Mouse (Mus musculus) liver, embryonic 16.5 days (tissue): ENCODE data around the gene Ctse. TPM values are rescaled to one million over a fixed set of nuclear protein-coding genes. Genes with fewer than 3 reads are reported as not detected.

Source experiments
- ATAC-seq: fragments of 200-750 bp; cut with Nextera tagmentation; 2 replicates; pipeline ENCODE4 v1.8.0; 2017; ENCODE audit warnings: low read depth, mild to moderate bottlenecking, moderate number of reproducible peaks, moderate library complexity
- H3K27ac ChIP-seq: fragments of 300-500 bp; sonication (generic); 2 replicates; pipeline ENCODE4 v1.5.1; 2014; ENCODE audit warnings: mild to moderate bottlenecking, low read length
- H3K27me3 ChIP-seq: fragments of 300-500 bp; sonication (generic); 2 replicates; pipeline ENCODE4 v1.6.1; 2014; ENCODE audit warnings: low read depth, low read length, mixed read lengths; ENCODE audit not compliant: control insufficient read depth, insufficient read depth
- H3K36me3 ChIP-seq: fragments of 300-500 bp; sonication (generic); 2 replicates; pipeline ENCODE4 v1.6.1; 2014; ENCODE audit warnings: mild to moderate bottlenecking; ENCODE audit not compliant: control insufficient read depth, insufficient read depth
- H3K4me1 ChIP-seq: fragments of 300-500 bp; sonication (generic); 2 replicates; pipeline ENCODE4 v1.6.1; 2014; ENCODE audit warnings: low read depth, low read length, mixed read lengths; ENCODE audit not compliant: control insufficient read depth
- H3K4me2 ChIP-seq: fragments of 300-500 bp; sonication (generic); 2 replicates; pipeline ENCODE4 v1.6.1; 2014; ENCODE audit warnings: low read depth, low read length, mixed read lengths
- H3K4me3 ChIP-seq: fragments of 300-500 bp; sonication (generic); 2 replicates; pipeline ENCODE4 v1.5.1; 2014; ENCODE audit warnings: low read depth, mild to moderate bottlenecking, low read length
- H3K9ac ChIP-seq: fragments of 300-500 bp; sonication (generic); 2 replicates; pipeline ENCODE4 v1.6.1; 2014; ENCODE audit warnings: low read depth, low read length
- H3K9me3 ChIP-seq: fragments of 300-500 bp; sonication (generic); replicated peaks from 2 replicates; pipeline ENCODE4 v1.6.1; 2016; ENCODE audit warnings: low read length; ENCODE audit not compliant: control insufficient read depth
- WGBS: fragments of 180-500 bp; shearing (Covaris S2); extraction: QIAGEN DNeasy Blood & Tissue Kit; methylation state at CpG from one replicate; pipeline ENCODE4 v1.1.7; 2014; ENCODE audit not compliant: insufficient replicate concordance; 5-methylcytosine and 5-hydroxymethylcytosine counted together
- polyA plus RNA-seq: library from polyadenylated mRNA; unstranded; fragments of >200 nt; fragmentation: Nextera tagmentation; extraction: Ambion mirVana; gene quantifications from 2 replicates; pipeline ENCODE4 v1.2.1, GENCODE M21; 2015

The Ctse gene
- polyA plus RNA-seq, 1 experiment from 2014 or later, result 33.8 TPM

- 80% methylated on average over 2 of the region's 2 CpGs for WGBS
- Histone ChIP-seq H3K9ac (no peak overlapping the region), H3K4me3 (no peak overlapping the region), H3K4me1 (peaks cover 28% of the 10 kb centered on the region), H3K36me3 (no peaks in the 10 kb centered on the region), H3K27me3 (no peaks in the 10 kb centered on the region), H3K4me2 (no peak overlapping the region), H3K9me3 (no peaks in the 10 kb centered on the region), H3K27ac (no peak overlapping the region)
- no peak for ATAC-seq
These were observed 22.2 kb downstream of the Ctse start for GRCm38 (mm10) chr1:131660266-131660665.

DNA sequence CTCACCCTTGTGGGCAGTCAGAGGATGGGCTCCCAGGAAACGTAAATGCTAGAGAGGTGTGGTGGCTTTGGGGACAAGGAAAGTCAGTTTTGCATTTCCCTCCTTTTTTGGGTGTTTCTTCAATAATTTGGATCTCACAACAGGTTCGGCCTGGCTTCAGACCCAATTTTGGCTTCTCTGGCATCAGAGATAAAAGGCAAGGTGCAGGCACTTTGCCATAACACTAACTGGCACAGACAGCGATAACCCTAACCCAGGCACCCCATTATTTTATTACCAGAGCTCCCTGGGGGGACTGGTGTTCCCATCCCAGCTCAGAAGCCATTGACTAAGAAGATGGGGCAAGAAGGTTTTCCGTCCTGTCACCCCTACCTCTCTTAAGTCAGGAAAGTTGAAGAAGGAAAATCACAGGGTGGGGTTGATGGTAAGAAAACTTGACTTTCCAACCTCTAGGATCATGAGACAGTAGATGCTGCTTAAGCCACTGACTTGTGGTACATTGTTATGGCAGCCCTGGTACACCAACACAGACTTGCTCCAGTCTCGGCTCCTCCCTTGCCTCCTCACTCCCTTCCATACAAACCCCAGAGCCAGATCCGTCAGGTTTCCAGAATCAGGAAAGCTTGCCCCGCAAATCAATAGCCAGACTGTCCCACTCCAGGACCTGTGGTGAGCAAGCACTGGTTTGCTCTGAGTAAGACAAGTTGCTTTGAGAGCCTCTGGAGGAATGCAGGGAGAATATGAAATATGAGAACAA is 22.8 kb downstream of the Ctse start:
- H3K27ac ChIP-seq, result 0 out of 2 replicates have a peak overlapping the region, but pooled peaks have one; percentile 48
- H3K4me1 ChIP-seq, result peaks cover 28% of the 10 kb centered on the region

DNA sequence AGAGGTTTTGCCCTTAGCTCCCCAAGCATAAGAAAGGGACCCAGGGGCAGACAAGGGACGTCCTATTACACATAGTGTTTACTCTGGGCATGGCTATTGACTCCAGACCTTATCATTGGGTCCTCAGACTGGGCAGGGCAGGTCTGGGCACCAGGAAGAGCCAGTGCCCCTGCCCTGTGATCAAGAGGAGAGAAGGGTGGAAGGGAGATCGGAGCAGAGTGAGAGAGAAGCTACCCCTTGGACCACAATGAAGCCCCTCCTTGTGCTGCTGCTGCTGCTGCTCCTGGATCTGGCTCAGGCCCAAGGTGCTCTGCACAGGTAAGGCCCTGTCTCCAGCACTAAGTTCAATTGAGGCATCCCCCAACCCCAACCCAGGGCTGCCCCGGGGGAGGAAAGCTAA is 23.6 kb downstream of the Ctse start:
- ATAC-seq, result peak; percentile 88
- Histone ChIP-seq H3K4me1 (peaks cover 28% of the 10 kb centered on the region), H3K27me3 (no peaks in the 10 kb centered on the region), H3K4me2 (peak overlapping the region; percentile 36; the same call in 1 of the 2 replicates), H3K4me3 (peak overlapping the region; percentile 11), H3K36me3 (no peaks in the 10 kb centered on the region), H3K9me3 (no peaks in the 10 kb centered on the region), H3K27ac (no peak overlapping the region), H3K9ac (peak overlapping the region; percentile 24)
- 48% methylated on average over 3 of the region's 3 CpGs for WGBS

More for the DNA sequence above, 22.8 kb downstream of the Ctse start:
- Histone ChIP-seq H3K4me3 (no peak overlapping the region), H3K4me2 (no peak overlapping the region), H3K9me3 (no peaks in the 10 kb centered on the region), H3K9ac (no peak overlapping the region), H3K27me3 (no peaks in the 10 kb centered on the region), H3K36me3 (no peaks in the 10 kb centered on the region)
- no peak for ATAC-seq
- 64% methylated on average over 7 of the region's 7 CpGs for WGBS

DNA sequence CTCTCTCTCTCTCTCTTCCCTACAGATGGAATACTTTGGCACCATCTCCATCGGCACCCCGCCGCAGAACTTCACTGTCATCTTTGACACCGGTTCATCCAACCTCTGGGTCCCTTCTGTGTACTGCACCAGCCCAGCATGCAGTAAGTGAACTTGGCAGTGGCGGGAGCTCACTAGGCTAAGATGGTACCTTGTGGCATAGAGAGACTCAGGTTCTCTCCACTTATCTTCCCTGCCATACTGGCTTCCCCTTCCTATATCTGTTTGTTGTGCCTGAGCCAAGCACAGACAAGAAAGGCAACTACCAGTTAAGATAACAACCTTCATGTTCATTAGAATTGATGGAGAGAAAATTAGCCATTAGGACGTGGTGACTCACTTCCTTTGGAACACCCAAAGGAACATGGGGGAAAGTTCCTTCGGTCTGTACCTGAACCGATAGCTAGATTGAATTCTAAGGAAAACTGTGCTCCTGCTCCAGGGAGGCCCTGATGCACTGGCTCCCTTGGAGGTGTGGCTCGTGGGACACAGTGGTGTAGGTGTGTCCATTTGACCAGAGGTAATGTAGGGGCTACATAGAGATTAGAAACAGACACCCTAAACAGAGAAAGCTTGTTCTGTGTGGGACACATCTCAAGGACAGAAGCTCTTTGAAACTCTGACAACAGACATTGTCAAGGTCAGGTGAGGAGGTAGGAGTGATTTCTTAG is 25.3 kb downstream of the Ctse start:
- ATAC-seq, result peak; percentile 64
- Histone ChIP-seq H3K4me2 (0 out of 2 replicates have a peak overlapping the region, but pooled peaks have one; percentile 32), H3K27ac (peak overlapping the region; percentile 49), H3K9me3 (no peaks in the 10 kb centered on the region), H3K36me3 (no peaks in the 10 kb centered on the region), H3K4me3 (0 out of 2 replicates have a peak overlapping the region, but pooled peaks have one; percentile 1), H3K27me3 (no peaks in the 10 kb centered on the region), H3K9ac (no peak overlapping the region), H3K4me1 (peaks cover 21% of the 10 kb centered on the region)
- WGBS, result 57% methylated on average over 9 of the region's 9 CpGs

DNA sequence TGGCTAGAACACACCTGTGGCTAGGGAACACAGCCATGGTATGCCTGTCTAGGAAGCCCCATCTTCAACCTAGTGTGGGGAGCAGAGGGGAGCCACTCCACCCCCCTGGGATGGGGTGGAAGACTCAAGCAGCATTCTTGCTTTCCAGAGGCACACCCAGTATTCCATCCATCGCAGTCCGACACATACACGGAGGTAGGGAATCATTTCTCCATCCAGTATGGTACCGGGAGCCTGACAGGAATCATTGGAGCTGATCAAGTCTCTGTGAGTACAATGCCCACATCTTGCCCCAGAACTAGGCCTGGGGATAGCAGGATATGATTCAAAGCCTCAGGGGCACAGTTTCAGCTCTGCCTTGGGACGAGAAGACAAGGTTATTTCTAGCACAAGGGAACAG is 26.0 kb downstream of the Ctse start:
- H3K4me1 ChIP-seq, result peaks cover 21% of the 10 kb centered on the region
- H3K27me3 ChIP-seq, result no peaks in the 10 kb centered on the region
- no peak overlapping the region for H3K9ac ChIP-seq
- no peaks in the 10 kb centered on the region for H3K9me3 ChIP-seq
- no peak overlapping the region for H3K27ac ChIP-seq
- no peak overlapping the region for H3K4me2 ChIP-seq
- H3K4me3 ChIP-seq, result no peak overlapping the region
- no peak for ATAC-seq
- WGBS, result 85% methylated on average over 5 of the region's 5 CpGs
- H3K36me3 ChIP-seq, result no peaks in the 10 kb centered on the region

- 91% methylated on average over 1 of the region's 1 CpGs for WGBS
- Histone ChIP-seq H3K4me3 (no peak overlapping the region), H3K4me2 (no peak overlapping the region), H3K27me3 (no peaks in the 10 kb centered on the region), H3K27ac (no peak overlapping the region), H3K9ac (no peak overlapping the region), H3K36me3 (no peaks in the 10 kb centered on the region), H3K4me1 (peaks cover 21% of the 10 kb centered on the region), H3K9me3 (no peaks in the 10 kb centered on the region)
- ATAC-seq, result no peak
These were observed 27.8 kb downstream of the Ctse start for GRCm38 (mm10) chr1:131665886-131666285.

- H3K9me3 ChIP-seq, result no peaks in the 10 kb centered on the region
- no peaks in the 10 kb centered on the region for H3K27me3 ChIP-seq
- H3K4me2 ChIP-seq, result no peak overlapping the region
- no peak overlapping the region for H3K4me3 ChIP-seq
- H3K27ac ChIP-seq, result no peak overlapping the region
- WGBS, result 71% methylated on average over 8 of the region's 8 CpGs
- no peak for ATAC-seq
- no peak overlapping the region for H3K9ac ChIP-seq
- no peaks in the 10 kb centered on the region for H3K36me3 ChIP-seq
- no peaks in the 10 kb centered on the region for H3K4me1 ChIP-seq
These were observed 33.0 kb downstream of the Ctse start for GRCm38 (mm10) chr1:131671113-131671512.

DNA sequence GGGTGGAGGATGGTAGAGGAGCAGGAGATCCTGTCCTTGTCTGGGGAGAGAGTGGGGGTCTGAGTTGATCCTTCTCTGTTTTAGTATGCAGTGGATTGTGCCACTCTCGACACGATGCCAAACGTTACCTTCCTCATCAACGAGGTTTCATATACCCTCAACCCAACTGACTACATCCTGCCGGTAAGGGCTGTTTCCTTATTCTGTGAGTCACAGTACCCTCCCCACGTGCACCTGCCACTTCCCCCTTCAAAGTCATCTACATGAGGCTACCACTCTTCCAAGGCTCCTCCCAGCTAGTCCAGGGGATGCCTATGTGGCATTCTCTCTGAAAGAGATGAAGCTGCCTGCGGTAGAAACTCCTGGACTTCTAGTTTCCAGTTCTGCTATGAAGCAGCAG is 34.3 kb downstream of the Ctse start:
- H3K4me2 ChIP-seq, result no peak overlapping the region
- 33% methylated on average over 7 of the region's 7 CpGs for WGBS
- H3K27ac ChIP-seq, result no peak overlapping the region
- ATAC-seq, result no peak
- no peak overlapping the region for H3K4me3 ChIP-seq
- no peaks in the 10 kb centered on the region for H3K27me3 ChIP-seq
- no peaks in the 10 kb centered on the region for H3K4me1 ChIP-seq
- no peak overlapping the region for H3K9ac ChIP-seq
- H3K36me3 ChIP-seq, result no peaks in the 10 kb centered on the region
- H3K9me3 ChIP-seq, result no peaks in the 10 kb centered on the region

DNA sequence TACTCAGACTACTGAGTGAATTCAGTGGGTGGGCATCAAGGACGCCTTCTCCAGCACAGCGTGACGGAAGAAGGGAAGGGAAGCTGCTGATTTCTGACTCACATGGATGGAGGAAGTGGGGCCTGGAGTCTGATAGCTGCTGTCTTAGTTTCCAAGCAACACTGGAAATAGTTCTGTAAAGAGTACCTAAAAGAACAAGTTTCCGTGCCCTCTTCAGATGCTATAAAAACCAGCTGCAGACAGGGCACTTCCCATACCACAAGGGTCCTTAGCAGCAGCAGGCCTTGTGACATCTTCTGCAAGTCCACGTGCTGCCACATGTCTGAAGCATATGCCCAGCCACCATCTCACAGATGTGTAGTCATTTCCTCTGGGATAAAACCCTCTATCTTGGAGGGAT is 41.5 kb downstream of the Ctse start:
- Histone ChIP-seq H3K27me3 (no peaks in the 10 kb centered on the region), H3K9ac (no peak overlapping the region)

More for the DNA sequence above, 41.5 kb downstream of the Ctse start:
- H3K27ac ChIP-seq, result no peak overlapping the region
- H3K4me1 ChIP-seq, result no peaks in the 10 kb centered on the region
- H3K9me3 ChIP-seq, result no peaks in the 10 kb centered on the region
- ATAC-seq, result no peak
- H3K4me2 ChIP-seq, result no peak overlapping the region
- 55% methylated on average over 5 of the region's 5 CpGs for WGBS
- no peak overlapping the region for H3K4me3 ChIP-seq
- H3K36me3 ChIP-seq, result no peaks in the 10 kb centered on the region
